Mouse (Mus musculus): ENCODE results near the gene 4930572O03Rik. TPM values are rescaled to one million over a fixed set of nuclear protein-coding genes. Genes with fewer than 3 reads are reported as not detected.
"Not testable (repeated sequence)": the region's sequence is repeated elsewhere in the genome, so short reads cannot be mapped to it uniquely, and the experiment has no call there.

The 4930572O03Rik gene
- polyA plus RNA-seq, 1 experiment from 2014 or later = not detected

DNA sequence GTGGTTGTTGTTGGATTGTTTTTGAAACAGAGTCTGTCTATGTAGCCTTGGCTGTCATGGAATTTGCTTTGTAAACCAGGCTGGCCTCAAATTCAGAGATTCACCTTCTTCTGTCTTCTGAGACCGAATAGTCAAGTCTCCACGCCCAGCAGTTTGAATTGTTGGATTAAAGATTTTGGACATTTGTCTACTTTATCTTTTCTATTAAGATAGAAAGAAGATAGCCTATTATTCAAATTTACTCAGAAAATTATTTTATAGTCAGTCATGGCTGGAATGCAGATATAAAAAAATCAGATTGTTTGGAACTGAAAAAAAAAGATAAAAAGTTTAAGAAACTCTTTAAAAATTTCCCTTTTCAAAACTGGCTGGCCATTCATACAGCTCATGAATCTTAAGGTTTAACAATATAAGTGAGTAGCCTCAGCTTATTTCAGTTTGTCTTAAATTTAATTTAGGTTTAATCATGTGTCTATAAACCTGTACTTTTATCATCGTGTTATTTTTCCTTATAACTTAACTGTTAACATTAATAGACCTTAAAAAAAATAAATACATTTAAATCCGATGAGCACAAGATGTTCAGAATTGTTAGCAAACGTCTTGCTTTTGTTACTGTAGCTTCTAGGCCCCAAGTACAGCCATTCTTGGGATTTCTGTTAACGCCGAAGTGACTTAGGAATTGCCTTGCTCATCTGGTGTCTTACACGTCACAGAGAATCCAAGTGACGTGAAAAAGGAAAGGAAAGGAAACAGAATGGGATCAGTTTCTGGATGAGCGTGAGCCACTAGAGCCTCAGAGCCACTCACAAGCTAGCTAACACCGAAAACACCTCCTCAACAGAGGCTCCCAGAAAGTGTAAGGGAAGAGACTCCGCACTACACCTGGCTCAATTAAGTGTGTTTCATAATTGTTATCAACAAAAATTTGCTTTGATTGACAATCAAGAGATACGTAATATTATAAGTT is 23.4 kb upstream of the 4930572O03Rik start:
- H3K4me2 ChIP-seq (replicated peaks); H3K36me3 ChIP-seq (replicated peaks; ENCODE audit: control insufficient read depth, insufficient read depth); H3K27ac ChIP-seq; H3K9ac ChIP-seq; H3K4me1 ChIP-seq (replicated peaks; ENCODE audit: control insufficient read depth, insufficient read depth, low read length); H3K4me3 ChIP-seq (replicated peaks; ENCODE audit: low read length); H3K27me3 ChIP-seq (ENCODE audit: control insufficient read depth, insufficient read depth, low read length): not testable (repeated sequence)
- DNase-seq (ENCODE audit: low spot score) (peak; percentile 24), ATAC-seq (ENCODE audit: low FRiP score) (peak; percentile 91)
- peaks cover 23% of the 10 kb centered on the region for H3K9me3 ChIP-seq (ENCODE audit: control insufficient read depth, low read length)
- whole genome bisulfite sequencing = 73% methylated on average over 13 of the region's 13 CpGs

DNA sequence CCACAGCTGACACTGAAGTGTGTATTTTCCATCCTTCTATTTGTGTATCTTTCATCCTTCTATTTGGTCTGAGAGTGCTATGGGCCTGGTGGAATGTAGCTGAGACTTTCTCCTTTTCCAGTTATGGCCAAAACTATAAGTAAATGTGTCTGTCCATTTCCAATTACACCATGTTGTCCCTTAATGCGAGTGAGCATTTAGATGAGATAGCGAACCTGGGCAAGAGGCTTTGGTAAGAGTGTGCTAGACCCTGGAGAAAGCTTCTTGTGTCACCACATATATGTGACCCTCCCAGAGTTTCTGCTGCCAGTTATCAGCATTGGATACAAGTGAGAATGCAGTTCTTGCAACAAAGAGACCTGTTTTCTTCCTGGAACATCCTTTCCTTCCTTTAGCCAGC is 22.0 kb upstream of the 4930572O03Rik start:
- ATAC-seq (ENCODE audit: low FRiP score); H3K27ac ChIP-seq; H3K27me3 ChIP-seq (ENCODE audit: control insufficient read depth, insufficient read depth, low read length); H3K4me2 ChIP-seq (replicated peaks); H3K4me3 ChIP-seq (replicated peaks; ENCODE audit: low read length); H3K36me3 ChIP-seq (replicated peaks; ENCODE audit: control insufficient read depth, insufficient read depth); H3K9ac ChIP-seq; H3K4me1 ChIP-seq (replicated peaks; ENCODE audit: control insufficient read depth, insufficient read depth, low read length): not testable (repeated sequence)
- peaks cover 21% of the 10 kb centered on the region for H3K9me3 ChIP-seq (ENCODE audit: control insufficient read depth, low read length)
- WGBS = 74% methylated on average over 2 of the region's 2 CpGs
- peak; percentile 27 for DNase-seq (ENCODE audit: low spot score)

DNA sequence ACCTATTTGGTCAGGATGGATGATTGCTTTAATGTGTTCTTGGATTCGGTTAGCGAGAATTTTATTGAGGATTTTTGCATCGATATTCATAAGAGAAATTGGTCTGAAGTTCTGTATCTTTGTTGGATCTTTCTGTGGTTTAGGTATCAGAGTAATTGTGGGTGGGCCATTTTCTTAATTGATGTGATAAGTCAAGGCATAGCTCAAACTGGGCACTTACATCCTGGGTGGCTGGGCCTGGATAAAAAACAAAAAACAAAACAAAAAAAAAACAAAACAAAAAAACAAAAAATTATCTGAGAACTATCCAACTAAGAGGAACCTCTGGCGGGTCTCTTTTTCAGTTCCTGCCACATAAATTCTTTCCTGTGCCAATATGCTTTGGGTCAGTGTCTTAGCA is 20.9 kb upstream of the 4930572O03Rik start:
- H3K9me3 ChIP-seq (ENCODE audit: control insufficient read depth, low read length) = peaks cover 30% of the 10 kb centered on the region
- not testable (repeated sequence) for H3K4me1 ChIP-seq (replicated peaks; ENCODE audit: control insufficient read depth, insufficient read depth, low read length); H3K4me3 ChIP-seq (replicated peaks; ENCODE audit: low read length); H3K9ac ChIP-seq; H3K27ac ChIP-seq; H3K27me3 ChIP-seq (ENCODE audit: control insufficient read depth, insufficient read depth, low read length); H3K4me2 ChIP-seq (replicated peaks); DNase-seq (ENCODE audit: low spot score); H3K36me3 ChIP-seq (replicated peaks; ENCODE audit: control insufficient read depth, insufficient read depth)
- WGBS = 86% methylated on average over 2 of the region's 4 CpGs
- peak; percentile 75 for ATAC-seq (ENCODE audit: low FRiP score)

- not testable (repeated sequence) for H3K27ac ChIP-seq; H3K27me3 ChIP-seq (ENCODE audit: control insufficient read depth, insufficient read depth, low read length); H3K9ac ChIP-seq; DNase-seq (ENCODE audit: low spot score); H3K4me2 ChIP-seq (replicated peaks); H3K4me3 ChIP-seq (replicated peaks; ENCODE audit: low read length); H3K36me3 ChIP-seq (replicated peaks; ENCODE audit: control insufficient read depth, insufficient read depth); H3K4me1 ChIP-seq (replicated peaks; ENCODE audit: control insufficient read depth, insufficient read depth, low read length)
- 92% methylated on average over 5 of the region's 8 CpGs for WGBS
- peaks cover 25% of the 10 kb centered on the region for H3K9me3 ChIP-seq (ENCODE audit: control insufficient read depth, low read length)
- ATAC-seq (ENCODE audit: low FRiP score) = peak; percentile 77
These were observed 17.8 kb upstream of the 4930572O03Rik start for GRCm38 (mm10) chr5:15674429-15675244.

GRCm38 (mm10) chr5:15673989-15674388 is 17.1 kb upstream of the 4930572O03Rik start:
- H3K27me3 ChIP-seq (ENCODE audit: control insufficient read depth, insufficient read depth, low read length); H3K4me1 ChIP-seq (replicated peaks; ENCODE audit: control insufficient read depth, insufficient read depth, low read length); H3K36me3 ChIP-seq (replicated peaks; ENCODE audit: control insufficient read depth, insufficient read depth); H3K9ac ChIP-seq; DNase-seq (ENCODE audit: low spot score); H3K4me2 ChIP-seq (replicated peaks); H3K4me3 ChIP-seq (replicated peaks; ENCODE audit: low read length); H3K27ac ChIP-seq: not testable (repeated sequence)
- peaks cover 21% of the 10 kb centered on the region for H3K9me3 ChIP-seq (ENCODE audit: control insufficient read depth, low read length)
- ATAC-seq (ENCODE audit: low FRiP score) = peak; percentile 71; the same call in 1 of the 2 replicates
- WGBS = 75% methylated on average over 2 of the region's 2 CpGs

DNA sequence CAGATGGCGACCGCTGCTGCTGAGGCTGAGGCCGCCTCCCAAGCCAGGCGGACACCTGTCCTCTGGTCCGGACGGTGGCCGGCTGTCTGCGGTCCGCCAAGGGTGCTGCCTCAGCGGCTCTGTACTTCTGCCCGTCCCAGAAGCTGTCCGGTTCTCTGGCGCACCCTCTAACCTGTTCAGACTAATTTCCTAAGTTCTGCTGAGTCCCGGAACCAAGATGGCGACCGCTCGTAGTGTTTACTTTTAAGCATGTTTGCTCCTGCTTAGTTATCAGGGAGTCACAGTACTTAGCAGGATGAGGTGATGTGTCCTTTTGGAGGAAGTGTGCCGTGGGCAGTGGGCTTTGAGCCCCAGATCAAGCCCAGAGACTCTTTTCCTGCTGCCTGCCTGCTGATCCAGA is 13.9 kb upstream of the 4930572O03Rik start:
- DNase-seq (ENCODE audit: low spot score); H3K27ac ChIP-seq; H3K4me2 ChIP-seq (replicated peaks); H3K9ac ChIP-seq; H3K4me1 ChIP-seq (replicated peaks; ENCODE audit: control insufficient read depth, insufficient read depth, low read length); H3K36me3 ChIP-seq (replicated peaks; ENCODE audit: control insufficient read depth, insufficient read depth); H3K4me3 ChIP-seq (replicated peaks; ENCODE audit: low read length); H3K27me3 ChIP-seq (ENCODE audit: control insufficient read depth, insufficient read depth, low read length): not testable (repeated sequence)
- 89% methylated on average over 7 of the region's 18 CpGs for WGBS
- ATAC-seq (ENCODE audit: low FRiP score) = peak; percentile 60
- H3K9me3 ChIP-seq (ENCODE audit: control insufficient read depth, low read length) = peaks cover 16% of the 10 kb centered on the region

DNA sequence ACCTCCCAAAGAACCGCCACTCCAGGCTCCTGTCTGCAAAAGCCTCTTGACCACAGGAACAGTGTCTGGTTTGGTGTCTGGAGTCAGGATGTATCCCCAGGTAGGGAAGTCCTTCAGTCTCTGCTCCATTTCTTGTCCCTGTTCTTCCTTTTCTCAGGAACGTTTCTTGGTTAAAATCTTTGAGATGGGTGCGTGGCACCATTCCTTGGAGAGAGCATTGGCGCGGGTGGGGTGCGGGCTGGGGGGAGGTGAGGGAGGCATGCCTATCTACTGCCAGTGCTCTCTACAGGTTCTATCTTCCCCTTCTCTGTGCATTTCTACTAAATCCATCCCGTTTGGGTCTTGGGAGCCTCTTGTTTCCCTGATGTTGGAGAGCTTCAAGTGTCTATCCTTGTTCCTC is 7.0 kb upstream of the 4930572O03Rik start:
- DNase-seq (ENCODE audit: low spot score); H3K36me3 ChIP-seq (replicated peaks; ENCODE audit: control insufficient read depth, insufficient read depth); H3K9me3 ChIP-seq (ENCODE audit: control insufficient read depth, low read length); H3K4me1 ChIP-seq (replicated peaks; ENCODE audit: control insufficient read depth, insufficient read depth, low read length); H3K4me2 ChIP-seq (replicated peaks); ATAC-seq (ENCODE audit: low FRiP score); H3K9ac ChIP-seq; H3K4me3 ChIP-seq (replicated peaks; ENCODE audit: low read length); H3K27ac ChIP-seq; H3K27me3 ChIP-seq (ENCODE audit: control insufficient read depth, insufficient read depth, low read length): not testable (repeated sequence)
- 74% methylated on average over 7 of the region's 7 CpGs for WGBS

- not testable (repeated sequence) for ATAC-seq (ENCODE audit: low FRiP score); H3K4me3 ChIP-seq (replicated peaks; ENCODE audit: low read length); H3K36me3 ChIP-seq (replicated peaks; ENCODE audit: control insufficient read depth, insufficient read depth); H3K4me2 ChIP-seq (replicated peaks); H3K27ac ChIP-seq; H3K9ac ChIP-seq; H3K4me1 ChIP-seq (replicated peaks; ENCODE audit: control insufficient read depth, insufficient read depth, low read length); H3K27me3 ChIP-seq (ENCODE audit: control insufficient read depth, insufficient read depth, low read length); H3K9me3 ChIP-seq (ENCODE audit: control insufficient read depth, low read length)
- DNase-seq (ENCODE audit: low spot score) = peak; percentile 37
- 67% methylated on average over 2 of the region's 2 CpGs for WGBS
These were observed 4.5 kb downstream of the 4930572O03Rik start for GRCm38 (mm10) chr5:15652334-15652733.

DNA sequence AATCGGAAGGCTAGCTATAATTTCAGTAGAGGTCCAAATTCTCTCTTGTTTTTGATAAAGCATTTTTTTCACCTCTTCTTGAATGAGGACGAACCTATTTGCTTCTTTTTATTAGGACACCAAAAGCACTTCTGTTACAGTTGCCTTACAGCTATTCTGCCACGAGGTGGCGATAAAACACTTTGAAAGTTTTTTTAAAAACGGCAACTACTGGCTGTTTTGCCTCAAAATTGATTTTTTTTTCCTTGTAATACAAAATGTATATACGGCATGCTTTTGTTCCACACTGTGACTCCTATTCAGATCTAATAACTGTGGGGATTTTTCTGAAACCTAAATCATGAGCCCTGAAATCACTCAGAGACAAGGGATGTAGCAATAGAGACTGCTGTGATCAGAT is 11.2 kb downstream of the 4930572O03Rik start:
- not testable (repeated sequence) for H3K27ac ChIP-seq; H3K9ac ChIP-seq; H3K4me3 ChIP-seq (replicated peaks; ENCODE audit: low read length); ATAC-seq (ENCODE audit: low FRiP score); H3K36me3 ChIP-seq (replicated peaks; ENCODE audit: control insufficient read depth, insufficient read depth); H3K9me3 ChIP-seq (ENCODE audit: control insufficient read depth, low read length); H3K4me1 ChIP-seq (replicated peaks; ENCODE audit: control insufficient read depth, insufficient read depth, low read length); H3K4me2 ChIP-seq (replicated peaks); H3K27me3 ChIP-seq (ENCODE audit: control insufficient read depth, insufficient read depth, low read length)
- DNase-seq (ENCODE audit: low spot score) = peak; percentile 23
- WGBS = 31% methylated on average over 6 of the region's 6 CpGs
